Mouse (Mus musculus) bone marrow macrophage, adult 2 months (primary cell): Measurements from ENCODE around the gene Hs6st3.

Experiments
- CTCF ChIP-seq: IDR thresholded peaks from 2 replicates; pipeline ENCODE4 v1.5.1; 2012; ENCODE audit warnings: low read depth, mild to moderate bottlenecking, low read length, moderate library complexity
- POLR2A ChIP-seq: IDR thresholded peaks from 2 replicates; pipeline ENCODE4 v1.6.1; 2012; ENCODE audit warnings: mild to moderate bottlenecking, low read depth, low read length, borderline replicate concordance

DNA sequence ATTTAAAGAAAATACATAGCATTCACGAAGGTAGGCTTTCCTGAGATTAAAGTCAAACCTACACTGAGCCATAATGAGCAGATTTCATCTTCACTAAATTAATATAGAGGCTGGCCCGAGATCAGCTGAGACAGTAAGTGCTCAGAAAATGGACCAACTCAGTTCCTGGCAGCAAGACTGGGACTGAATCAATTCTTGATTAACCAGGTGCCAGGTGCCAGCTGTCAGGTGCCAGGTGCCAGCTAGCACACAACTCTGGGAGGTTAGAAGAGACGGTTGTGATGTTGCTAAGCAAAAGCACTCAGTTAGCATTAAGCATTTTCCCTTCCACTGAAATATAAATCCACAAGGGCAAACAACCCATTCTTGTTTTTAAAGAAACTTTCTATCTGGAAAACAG lies 638.1 kb downstream of the Hs6st3 start:
- TF ChIP-seq CTCF (no peak), POLR2A (no peak)
